Mouse (Mus musculus) adrenal gland, adult 8-10 months (tissue): ENCODE measurements around the gene Slc26a8. TPM values are rescaled to one million over a fixed set of nuclear protein-coding genes. Genes with fewer than 3 reads are reported as not detected.

Experiments used
- DNase-seq: peaks from one replicate; pipeline ENCODE4 v3.0.0; 2022
- total RNA-seq, 4 experiments: library from RNA; stranded (reverse); gene quantifications; 2 replicates each; pipeline ENCODE4 v1.2.4; 2022

Slc26a8 gene
- total RNA-seq, 4 experiments from 2014 or later, result 1.4 to 3.1 (median 2.5) TPM

DNA sequence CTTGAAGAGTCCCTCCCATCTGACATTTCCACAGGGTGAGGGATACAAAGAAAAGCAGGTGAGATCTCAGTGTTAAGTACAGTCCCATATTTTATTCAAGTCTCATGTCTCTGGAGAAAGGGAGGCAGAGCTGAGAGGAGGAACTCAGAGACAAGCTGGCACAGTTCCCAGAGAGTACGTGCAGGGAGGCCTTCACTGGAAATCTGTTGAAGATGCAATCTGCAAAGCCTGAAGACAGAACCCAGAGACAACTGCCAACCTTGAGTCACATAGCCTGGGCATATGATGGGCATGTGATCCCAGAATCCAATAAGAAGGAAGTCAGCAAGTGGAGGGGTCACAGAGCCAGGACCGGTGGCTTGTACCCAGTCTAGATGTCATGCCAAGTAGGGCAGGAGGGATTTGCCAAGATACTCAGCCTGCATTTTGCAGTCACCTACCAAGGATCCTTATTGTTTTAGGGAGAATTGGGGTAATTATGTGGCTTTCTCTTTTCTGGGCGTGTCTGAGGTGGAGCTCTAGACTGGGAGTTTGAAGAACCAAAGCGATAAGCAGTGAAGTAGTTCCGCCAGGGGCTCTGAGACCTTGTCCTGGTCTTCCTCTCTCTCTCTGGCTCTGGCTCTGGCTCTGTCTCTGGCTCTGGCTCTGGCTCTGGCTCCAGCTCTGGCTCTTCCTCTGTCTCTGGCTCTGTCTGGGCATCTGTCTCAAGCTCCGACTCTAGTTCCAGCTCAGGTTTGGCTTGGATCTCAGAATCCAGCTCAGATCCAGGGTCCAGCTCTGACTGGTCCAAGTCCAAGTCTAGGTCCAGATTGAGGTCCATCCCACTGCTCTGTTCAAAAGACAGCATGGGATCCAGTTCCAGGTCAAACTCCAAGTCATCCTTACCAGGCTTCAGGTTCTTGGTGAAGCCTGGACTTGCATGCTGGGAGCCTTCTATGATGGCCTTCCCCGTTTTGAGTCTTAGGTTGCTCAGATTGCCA, 52.0 kb downstream of the Slc26a8 start:
- no peak for DNase-seq

DNA sequence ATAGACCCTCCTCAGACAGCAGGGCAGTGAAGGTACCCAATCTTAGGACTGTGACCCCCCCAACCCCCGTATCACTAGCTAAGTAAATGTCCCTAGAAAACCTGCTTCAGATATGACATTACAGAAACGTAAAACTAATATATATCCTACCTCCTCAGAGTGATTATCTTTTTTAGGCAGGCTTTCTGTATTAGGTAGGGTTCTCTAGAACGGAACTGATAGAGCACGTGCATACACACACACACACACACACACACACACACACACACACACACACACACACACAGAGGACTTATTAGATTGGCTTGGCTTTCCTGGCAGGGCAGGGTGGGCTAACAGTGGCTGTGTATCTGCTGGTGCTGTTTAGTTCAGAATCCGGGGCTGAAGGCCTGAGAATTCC, 54.2 kb downstream of the Slc26a8 start:
- no peak for DNase-seq

DNA sequence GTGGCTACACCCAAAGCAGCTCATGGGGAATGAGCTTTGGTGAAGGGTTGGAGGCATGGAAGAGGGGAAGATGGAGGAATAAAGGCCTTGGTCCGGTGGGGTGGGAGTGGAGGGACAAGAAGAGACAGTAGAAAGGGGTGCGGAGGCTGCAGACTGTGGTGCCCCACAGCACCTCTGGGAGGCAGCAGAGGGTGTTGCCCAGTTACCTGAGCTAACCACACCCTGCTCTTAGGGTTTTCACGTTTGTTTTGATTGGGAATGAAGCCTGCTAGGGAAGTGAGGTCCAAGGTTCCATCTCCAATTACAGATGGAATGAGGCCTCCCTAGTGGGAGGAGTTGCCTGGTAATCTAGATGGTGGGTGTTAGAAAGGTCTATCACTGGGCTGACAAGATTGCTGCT, 60.9 kb downstream of the Slc26a8 start:
- no peak for DNase-seq

DNA sequence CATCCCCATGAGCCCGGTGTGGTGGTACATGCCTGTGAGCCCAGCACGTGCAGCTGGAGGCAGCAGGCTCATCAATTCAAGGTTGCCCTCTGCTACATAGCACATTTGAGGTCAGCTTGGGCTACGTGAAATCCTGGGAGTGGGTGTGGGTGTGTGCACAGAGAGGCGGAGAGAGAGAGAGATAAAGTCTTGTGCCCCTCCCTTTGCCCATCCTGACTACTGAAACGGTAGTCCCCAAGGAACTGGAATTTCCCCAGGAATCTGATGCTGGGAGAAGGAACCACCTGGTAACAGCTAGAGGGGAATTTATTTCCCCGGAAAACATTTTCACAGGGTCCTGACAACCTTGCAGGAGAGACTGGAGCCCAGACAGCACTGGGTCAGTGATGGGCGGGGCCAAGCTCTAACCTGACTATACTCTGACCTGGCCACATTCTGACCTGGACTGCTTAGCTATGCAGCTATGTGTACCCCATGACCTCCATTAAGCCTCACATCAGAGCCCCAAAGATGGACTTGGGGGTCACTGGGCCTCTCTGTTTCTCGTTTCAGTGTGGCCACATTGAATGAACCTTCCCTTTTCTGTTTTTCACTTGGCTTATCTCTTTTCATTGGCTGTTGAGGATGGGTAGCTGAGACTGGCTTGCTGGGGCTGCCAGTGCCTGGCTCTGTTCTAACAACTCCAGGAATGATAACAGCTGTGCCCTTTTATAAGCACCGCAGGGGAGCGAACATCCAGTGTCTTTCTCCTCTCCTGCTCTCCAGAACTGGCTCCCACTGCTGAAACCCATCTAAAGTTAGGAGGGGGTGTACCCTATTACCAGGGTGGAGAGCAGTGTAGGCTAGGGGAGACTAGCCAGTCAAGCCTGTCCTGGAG, 61.5 kb downstream of the Slc26a8 start:
- no peak for DNase-seq

DNA sequence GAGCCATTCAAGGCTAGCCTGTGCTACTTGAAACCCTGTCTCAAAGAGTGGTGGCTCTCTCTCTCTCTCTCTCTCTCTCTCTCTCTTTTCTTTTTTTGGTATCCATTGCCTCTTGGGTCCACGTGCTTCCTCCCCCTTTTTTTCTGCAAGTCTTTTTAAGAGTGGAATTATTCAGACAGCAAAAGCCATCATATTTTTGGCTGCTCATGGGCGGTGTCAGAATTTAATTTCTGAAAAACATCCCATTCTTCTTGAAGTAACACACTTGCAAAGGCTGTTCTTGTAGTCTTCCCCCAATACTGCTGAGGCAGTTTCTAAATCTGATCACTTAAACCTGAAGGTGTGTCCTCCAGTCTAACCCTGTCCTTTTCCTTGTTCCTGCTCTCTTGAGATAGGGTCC, 63.1 kb downstream of the Slc26a8 start:
- DNase-seq, result no peak

DNA sequence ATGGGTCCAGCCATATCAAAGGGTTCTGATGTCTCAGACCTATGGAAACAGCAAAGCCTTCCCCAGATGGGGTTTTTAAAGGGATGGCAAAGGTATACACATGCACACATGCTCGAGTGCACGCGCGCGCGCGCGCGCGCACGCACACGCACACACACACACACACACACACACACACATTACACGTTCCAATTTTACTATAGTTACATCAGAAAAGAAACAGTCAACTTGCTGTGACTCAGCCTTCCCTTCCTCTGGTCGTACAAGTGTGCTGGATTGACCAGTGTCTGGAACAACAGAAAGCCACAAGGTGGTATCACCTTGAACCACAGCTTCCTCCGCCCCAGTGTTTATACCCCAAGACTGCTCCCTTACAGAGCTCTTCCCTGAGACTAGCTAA, 64.7 kb downstream of the Slc26a8 start:
- no peak for DNase-seq

DNA sequence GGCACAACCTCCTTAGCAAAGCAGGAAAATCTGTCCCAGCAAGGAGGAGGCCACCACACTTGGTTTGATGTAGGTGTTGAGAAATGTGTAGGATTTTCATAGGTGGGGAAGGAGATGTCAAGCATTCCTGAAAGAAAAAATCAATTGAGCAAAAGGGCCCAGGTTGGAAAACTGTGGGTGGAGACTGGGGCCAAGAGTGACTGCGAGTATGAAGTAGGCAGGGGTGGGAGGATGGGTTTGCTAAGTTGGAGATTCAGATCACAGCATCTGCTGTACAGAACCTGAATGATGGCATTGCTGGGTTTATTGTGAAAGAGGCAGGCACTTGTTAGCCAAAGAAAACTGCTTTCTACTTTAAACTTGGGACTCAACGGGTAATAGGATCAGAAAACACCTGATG, 65.2 kb downstream of the Slc26a8 start:
- no peak for DNase-seq

DNA sequence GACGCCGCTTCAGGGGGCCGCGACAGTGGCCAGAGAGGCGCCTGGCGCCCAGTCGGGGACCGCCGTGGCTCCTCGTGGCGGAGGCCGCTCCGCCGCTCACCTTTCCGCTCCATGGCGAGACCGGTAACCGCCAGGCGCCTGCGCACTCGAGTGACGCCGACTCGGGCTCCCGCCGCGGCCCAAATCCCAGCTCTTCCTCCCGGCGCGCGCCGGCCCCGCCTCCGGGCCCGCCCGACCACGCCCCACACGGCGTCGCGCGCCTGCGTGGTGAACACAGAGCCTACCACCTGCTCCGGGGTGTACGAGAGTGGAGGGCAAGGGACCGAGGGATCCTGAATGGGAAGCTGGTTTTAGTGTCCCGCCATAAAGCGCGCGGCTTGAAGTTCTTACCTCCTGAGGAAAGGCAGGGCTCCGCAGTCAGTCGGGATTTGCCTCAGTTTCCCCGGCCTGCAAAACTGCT, 67.7 kb downstream of the Slc26a8 start, which contains the start of gene Srpk1:
Srpk1 (minus strand) TSS at position 410 of the 460 bp plus-strand sequence.
- peak; percentile 83 for DNase-seq

DNA sequence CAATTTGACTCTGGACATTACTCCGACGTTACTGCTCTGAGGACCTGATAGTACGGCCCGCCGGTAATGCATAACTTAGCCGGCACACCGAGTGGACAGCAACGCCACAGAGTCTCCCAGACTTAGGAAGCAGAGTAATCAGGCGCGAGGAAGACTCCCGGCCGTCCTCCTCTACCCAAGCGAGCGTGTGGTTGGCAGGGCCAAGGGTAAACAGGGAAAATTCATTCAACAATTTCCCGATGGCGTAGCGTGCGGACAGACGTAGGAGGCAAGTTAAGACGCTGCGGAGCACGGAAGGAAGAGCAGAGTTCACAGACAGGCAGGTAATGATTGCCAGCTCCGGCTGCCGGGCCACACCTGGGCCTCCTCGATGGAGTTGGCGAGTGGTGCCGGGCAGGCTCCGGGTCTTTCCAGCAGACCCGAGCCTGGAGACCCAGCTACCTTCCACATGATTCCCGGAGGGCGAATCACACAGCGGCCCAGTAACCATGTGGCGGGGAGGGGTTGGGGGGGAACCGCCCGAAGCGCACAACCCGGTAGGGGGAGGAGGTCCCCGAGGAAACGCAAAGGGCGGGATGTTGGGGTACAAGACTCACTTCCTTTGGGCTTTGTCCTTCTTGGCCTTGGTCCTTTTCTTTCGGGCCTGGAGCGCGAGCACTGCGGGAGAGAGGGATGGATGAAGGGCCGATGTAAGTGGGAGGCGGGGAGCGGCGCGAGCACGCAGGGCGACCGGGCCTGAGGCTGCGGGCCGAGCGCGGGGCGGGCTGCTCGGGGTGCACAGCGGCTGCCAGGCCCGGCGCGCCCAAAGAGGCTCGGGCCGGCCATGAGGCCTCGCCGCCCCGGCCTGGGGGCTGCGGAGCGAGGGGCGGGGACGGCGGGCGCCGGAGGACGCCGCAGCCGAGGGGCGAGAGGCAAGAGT, 68.4 kb downstream of the Slc26a8 start:
- DNase-seq, result peak; percentile 28

DNA sequence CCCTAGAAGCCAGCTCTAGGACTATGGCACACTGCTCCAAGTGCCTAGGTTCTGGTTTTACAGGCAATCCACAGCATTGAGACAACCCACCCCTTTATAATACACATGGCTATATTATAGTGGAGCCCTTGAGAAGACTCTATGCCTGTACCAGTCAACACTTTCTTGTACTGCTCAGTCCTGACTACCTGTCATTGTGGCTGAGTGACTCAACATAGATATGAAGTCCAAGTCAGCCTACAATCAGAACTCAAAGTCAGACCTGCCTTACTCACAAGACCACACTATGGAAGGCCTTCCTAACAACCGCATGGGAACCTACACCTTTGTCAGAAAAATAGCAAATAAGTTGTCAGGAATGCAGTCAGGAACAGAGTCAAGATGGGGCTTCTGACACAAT, 71.3 kb downstream of the Slc26a8 start:
- DNase-seq, result no peak

DNA sequence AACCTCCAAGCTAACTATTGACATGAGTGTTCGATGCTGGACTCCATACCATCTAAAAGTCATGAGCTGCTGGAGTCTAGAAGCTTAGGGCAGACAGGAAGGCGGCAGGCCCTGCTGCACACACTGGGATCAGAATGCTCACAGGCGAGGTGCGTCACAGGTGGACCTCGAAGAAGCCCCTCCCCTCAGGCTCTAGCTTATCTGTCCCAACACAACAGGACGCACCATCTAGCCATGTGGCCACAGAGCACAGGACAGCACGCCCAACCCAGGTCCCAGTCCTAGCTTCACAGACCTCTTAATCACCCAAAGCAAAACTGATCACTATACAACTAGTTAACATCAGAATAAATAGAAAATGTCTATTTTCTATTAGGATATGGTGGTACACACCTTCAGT, 71.9 kb downstream of the Slc26a8 start:
- no peak for DNase-seq

DNA sequence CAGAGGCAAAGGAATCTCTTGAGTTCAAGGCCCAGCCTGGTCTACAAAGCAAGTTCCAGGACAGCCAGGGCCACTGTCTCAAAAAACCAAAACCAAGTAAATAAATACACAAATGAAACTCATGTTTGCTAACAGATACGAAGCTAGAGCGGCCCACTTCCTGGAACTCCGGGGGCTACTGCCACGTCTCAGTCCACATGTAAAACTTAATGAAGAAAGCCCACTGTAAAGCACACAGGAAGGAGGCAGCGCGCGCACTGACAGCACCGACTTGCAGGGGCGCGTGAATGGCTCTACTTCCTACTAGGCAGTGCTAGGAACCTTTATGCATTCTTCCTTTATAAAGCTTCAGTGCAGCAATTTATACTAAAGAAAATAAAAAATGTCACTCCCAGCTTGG, 72.4 kb downstream of the Slc26a8 start:
- DNase-seq, result no peak

DNA sequence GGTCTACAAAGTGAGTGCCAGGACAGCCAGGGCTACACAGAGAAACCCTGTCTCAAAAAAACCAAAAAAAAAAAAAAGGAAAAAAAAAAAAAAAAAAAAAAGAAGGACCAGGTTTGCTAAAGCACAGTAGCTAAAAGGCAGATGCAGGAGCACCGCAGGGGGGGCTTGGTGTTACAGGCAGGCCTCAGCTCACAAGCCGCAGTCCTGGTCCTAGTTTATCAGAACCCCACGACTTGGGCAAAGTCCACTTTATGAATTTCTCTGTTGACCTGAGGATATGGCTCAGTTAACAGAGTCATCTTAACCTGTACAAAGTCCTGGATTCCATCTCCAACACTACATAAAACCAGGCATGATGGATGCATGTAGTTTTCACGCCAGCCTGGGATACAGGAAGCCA, 74.7 kb downstream of the Slc26a8 start:
- no peak for DNase-seq

DNA sequence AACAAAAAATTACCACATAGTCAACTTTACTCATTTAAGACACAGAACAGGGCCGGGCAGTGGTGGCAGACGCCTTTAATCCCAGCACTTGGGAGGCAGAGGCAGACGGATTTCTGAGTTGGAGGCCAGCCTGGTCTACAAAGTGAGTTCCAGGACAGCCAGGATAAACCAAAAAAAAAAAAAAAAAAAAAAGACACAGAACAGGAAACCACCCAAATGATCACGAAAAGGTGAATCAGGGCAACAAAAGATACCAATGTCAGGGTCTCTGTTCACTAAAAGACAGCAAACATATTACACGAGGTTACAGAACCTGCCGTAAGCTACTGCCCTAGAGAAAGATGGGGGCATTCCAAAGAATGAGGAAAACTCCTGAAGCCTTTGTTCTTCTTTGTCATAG, 76.9 kb downstream of the Slc26a8 start:
- no peak for DNase-seq

DNA sequence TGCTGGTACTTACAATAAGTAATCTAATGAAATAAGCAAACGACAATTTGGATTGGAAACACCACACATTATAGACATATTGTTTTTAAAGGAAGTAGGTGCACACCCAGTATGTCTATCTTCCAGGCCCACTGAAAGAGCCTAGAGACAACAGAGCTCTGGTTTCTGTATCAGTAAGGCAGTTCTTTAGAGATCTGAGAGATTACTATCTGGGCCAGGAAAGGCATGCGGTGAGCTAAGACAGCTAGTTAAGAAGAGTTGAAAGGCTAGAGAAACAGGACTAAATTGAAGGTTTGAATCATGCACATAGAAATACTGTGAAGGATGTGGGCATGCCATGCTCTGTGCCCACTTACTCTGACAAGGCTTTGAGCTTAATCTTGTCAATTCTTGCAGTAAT, 77.4 kb downstream of the Slc26a8 start:
- no peak for DNase-seq

DNA sequence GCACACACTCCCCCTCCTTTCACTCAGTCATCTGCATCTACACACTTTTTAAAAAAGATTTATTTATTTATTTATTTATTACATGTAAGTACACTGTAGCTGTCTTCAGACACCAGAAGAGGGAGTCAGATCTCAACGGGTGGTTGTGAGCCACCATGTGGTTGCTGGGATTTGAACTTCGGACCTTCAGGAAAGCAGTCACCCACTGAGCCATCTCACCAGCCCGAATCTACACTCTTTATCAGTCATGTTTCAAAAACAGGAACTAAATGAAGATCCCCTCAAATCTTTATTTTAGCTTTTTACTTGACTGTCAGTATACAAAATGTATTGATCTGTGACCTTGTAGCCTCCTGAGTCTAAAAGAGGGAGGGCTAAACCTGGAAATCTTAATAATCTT, 80.5 kb downstream of the Slc26a8 start:
- DNase-seq, result no peak

DNA sequence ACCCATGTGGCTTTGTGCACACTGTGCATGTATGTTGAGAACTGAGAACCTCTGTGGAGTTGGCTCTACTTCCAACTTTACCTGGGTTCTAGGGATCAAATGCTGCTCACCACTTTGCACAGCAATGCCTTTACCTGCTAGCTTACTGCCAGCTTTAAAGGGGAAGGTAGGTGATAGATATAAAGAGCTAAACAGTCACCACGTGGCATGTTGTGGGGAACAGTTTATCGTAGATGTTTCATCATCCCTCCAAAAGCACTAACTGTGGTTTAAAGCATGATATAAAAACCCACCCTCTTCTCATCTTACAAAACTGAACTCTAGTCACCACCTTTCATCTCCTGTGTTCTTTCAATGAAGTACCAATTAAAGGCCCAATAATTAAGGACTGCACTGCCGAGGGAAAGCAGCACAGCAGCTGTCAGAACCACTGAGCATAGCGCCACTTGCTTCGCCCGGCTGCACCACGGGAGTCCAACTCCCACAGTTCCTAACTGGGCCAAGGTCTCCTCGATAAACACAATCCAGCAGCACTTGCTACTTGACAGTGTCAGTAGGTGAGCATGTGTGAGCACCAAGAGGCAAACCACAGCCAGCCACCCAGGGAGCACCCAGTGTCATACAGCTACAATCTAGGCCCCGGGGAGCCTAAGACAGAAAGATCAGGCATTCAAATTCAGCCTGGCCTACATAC, 88.3 kb downstream of the Slc26a8 start:
- DNase-seq, result peak; percentile 40

DNA sequence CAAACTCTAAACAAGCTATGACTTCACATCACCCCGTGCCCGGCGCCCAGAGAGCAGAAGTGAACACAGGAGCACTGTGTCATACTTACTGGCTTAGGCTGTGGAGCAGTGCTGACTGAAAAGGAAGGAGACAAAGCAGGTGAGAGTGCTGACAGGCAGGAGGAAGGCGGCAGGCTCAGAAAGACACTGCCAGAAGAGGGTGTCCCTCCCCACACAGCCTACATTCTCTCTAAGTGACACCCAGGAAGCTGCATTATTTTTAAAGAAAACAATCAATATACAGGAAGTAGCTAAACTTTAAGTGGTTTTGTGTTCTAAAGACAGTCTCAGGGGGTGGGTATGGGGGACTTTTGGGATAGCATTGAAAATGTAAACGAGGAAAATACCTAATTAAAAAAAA, 89.3 kb downstream of the Slc26a8 start:
- DNase-seq, result no peak

DNA sequence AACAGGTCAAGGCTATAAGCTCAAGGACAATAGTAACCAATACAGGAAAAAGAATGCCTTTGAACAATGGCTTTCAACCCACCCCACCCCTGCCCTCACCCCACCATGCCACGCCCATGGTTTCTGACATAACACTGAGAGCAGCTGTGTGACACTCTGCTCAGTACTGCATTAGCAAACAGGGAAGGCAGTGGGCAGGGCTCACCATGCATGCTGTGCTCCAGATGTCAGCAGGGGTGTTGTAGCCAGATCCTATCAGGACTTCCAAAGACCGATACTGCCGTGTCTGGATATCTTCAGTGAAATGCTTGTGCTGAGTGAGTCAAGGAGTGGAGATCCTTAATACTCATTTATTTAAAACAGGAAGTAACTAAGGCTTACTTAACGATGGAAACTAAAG, 96.1 kb downstream of the Slc26a8 start:
- DNase-seq, result no peak

DNA sequence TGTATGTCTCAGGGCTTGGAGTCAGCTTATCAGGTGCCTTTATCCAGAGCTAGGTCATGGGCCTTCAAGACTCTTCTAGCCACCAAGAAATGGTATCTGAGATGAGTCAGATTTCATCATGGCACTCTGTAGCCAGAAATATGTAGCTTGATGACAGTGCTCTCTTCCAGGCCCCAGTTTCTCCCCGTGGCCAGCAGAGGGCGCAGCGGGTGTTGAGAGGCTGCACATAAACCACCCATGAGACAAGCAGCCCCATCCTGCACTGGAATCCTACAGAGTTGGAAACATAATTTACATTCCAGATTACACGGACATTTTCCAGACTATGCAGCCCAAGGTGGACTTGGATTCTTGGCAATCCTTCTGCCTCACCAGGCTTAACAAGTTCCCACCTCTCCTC, 97.0 kb downstream of the Slc26a8 start:
- peak; percentile 61 for DNase-seq

DNA sequence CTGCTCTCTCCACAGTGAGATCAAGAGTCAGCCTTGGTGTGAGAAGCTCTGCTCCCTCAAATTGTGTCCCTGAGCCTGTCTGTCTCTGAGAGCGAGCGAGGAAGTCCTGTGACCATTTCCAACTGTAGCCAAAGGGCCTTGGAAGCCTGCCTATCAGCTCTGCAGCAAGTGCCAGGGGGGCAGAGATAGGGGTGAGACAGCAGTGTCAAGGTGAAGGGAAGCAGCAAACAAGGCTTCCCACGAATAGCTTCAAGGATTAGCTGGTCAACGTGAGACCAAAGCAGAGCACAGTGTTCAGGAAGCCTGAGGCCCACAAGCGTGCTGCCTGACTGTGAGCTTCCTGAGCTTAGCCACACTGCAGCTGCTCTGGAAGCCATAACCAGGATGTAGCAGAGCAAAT, 98.6 kb downstream of the Slc26a8 start:
- peak; percentile 68 for DNase-seq

DNA sequence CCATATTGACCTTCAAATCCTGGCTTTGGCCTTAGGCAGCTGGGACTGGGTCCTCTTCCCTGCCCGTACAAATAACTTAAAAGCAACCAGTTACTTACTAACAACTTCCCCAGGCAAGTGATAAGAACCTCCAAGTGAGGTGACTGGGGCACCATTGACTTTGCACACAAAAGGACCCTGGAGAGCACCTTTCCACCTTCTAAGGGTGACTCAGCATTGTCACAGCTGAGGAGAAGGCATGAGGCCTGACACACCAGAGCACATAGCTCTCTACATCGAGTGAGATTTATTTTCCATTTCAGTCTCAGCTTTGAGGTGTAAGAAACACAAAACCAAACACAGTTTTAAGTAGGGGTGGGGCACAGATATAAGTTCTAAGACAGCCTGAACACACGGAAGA, 99.4 kb downstream of the Slc26a8 start:
- no peak for DNase-seq
